Mouse (Mus musculus): Measurements from ENCODE around the gene Mapk1. TPM values are rescaled to one million over a fixed set of nuclear protein-coding genes. Genes with fewer than 3 reads are reported as not detected.

Mapk1 gene
- polyA plus RNA-seq, 2 experiments: 126 to 186 TPM

- no peak overlapping the region for H3K27ac ChIP-seq (replicated peaks; ENCODE audit: low read depth, low read length)
- no peaks in the 10 kb centered on the region for H3K27me3 ChIP-seq (ENCODE audit: control insufficient read depth, insufficient read depth, low read length)
- H3K4me1 ChIP-seq (ENCODE audit: control insufficient read depth, insufficient read depth, low read length): no peaks in the 10 kb centered on the region
- H3K36me3 ChIP-seq (ENCODE audit: control insufficient read depth, insufficient read depth, low read length): peaks cover 91% of the 10 kb centered on the region
- H3K9me3 ChIP-seq (ENCODE audit: control insufficient read depth, low read length): no peaks in the 10 kb centered on the region
- no peak overlapping the region for H3K9ac ChIP-seq (ENCODE audit: low read depth, low read length, severe bottlenecking)
- DNase-seq (ENCODE audit: low spot score) (no peak), ATAC-seq (ENCODE audit: low FRiP score, low read depth) (no peak)
- no peak for TF ChIP-seq POLR2A (IDR thresholded peaks at IDR 0.05; ENCODE audit: borderline replicate concordance, extremely low read depth, insufficient read depth, insufficient read length)
- H3K4me2 ChIP-seq (replicated peaks; ENCODE audit: low read depth, low read length, severe bottlenecking): no peak overlapping the region
- WGBS: 95% methylated on average over 3 of the region's 3 CpGs
- no peak overlapping the region for H3K4me3 ChIP-seq (replicated peaks; ENCODE audit: low read length)
Measured at GRCm38 (mm10) chr16:17096938-17097337, 113.8 kb downstream of the Mapk1 start.

Other genes with a start within 250 kb of the Mapk1 start
- 0.09 TPM in 1 of 2 replicates, not detected in the other for gene Spag6l, start 153.9 kb upstream of the Mapk1 start, polyA plus RNA-seq (2012; rRNA removed)
- gene Spag6l, start 153.9 kb upstream of the Mapk1 start, polyA plus RNA-seq (2014; fragmentation: Nextera tagmentation; extraction: Ambion mirVana): 0.19 TPM in 1 of 2 replicates, not detected in the other
- gene Igll1, start 119.4 kb upstream of the Mapk1 start, polyA plus RNA-seq (2012; rRNA removed): 0.18 and 0.27 TPM in 2 replicates
- 0.45 and 0.47 TPM in 2 replicates for gene Igll1, start 119.4 kb upstream of the Mapk1 start, polyA plus RNA-seq (2014; fragmentation: Nextera tagmentation; extraction: Ambion mirVana)
- gene Top3b, start 112.6 kb upstream of the Mapk1 start, polyA plus RNA-seq (2012; rRNA removed): 120 and 136 TPM in 2 replicates
- gene Top3b, start 112.6 kb upstream of the Mapk1 start, polyA plus RNA-seq (2014; fragmentation: Nextera tagmentation; extraction: Ambion mirVana): 71.5 and 86.8 TPM in 2 replicates
- gene Vpreb1, start 112.5 kb upstream of the Mapk1 start, polyA plus RNA-seq (2012; rRNA removed): 4.0 and 5.6 TPM in 2 replicates
- 3.4 and 3.8 TPM in 2 replicates for gene Vpreb1, start 112.5 kb upstream of the Mapk1 start, polyA plus RNA-seq (2014; fragmentation: Nextera tagmentation; extraction: Ambion mirVana)
- gene Ppm1f, start 86.9 kb upstream of the Mapk1 start, polyA plus RNA-seq (2012; rRNA removed): 31.0 and 32.4 TPM in 2 replicates
- gene Ppm1f, start 86.9 kb upstream of the Mapk1 start, polyA plus RNA-seq (2014; fragmentation: Nextera tagmentation; extraction: Ambion mirVana): 22.0 and 24.2 TPM in 2 replicates
- 20.3 and 20.7 TPM in 2 replicates for gene Ypel1, start 86.3 kb downstream of the Mapk1 start, polyA plus RNA-seq (2012; rRNA removed)
- 36.9 and 42.9 TPM in 2 replicates for gene Ypel1, start 86.3 kb downstream of the Mapk1 start, polyA plus RNA-seq (2014; fragmentation: Nextera tagmentation; extraction: Ambion mirVana)
- gene Ppil2, start 127.9 kb downstream of the Mapk1 start, polyA plus RNA-seq (2012; rRNA removed): 126 and 131 TPM in 2 replicates
- gene Ppil2, start 127.9 kb downstream of the Mapk1 start, polyA plus RNA-seq (2014; fragmentation: Nextera tagmentation; extraction: Ambion mirVana): 116 and 133 TPM in 2 replicates
- 52.6 and 70.6 TPM in 2 replicates for gene 2610318N02Rik, start 141.8 kb downstream of the Mapk1 start, polyA plus RNA-seq (2012; rRNA removed)
- 26.3 and 26.4 TPM in 2 replicates for gene 2610318N02Rik, start 141.8 kb downstream of the Mapk1 start, polyA plus RNA-seq (2014; fragmentation: Nextera tagmentation; extraction: Ambion mirVana)
- 34.8 and 35.8 TPM in 2 replicates for gene Sdf2l1, start 149.0 kb downstream of the Mapk1 start, polyA plus RNA-seq (2012; rRNA removed)
- gene Sdf2l1, start 149.0 kb downstream of the Mapk1 start, polyA plus RNA-seq (2014; fragmentation: Nextera tagmentation; extraction: Ambion mirVana): 32.2 and 38.8 TPM in 2 replicates
- 14.1 and 15.5 TPM in 2 replicates for gene Ydjc, start 161.2 kb downstream of the Mapk1 start, polyA plus RNA-seq (2012; rRNA removed)
- 9.0 and 11.8 TPM in 2 replicates for gene Ydjc, start 161.2 kb downstream of the Mapk1 start, polyA plus RNA-seq (2014; fragmentation: Nextera tagmentation; extraction: Ambion mirVana)
- gene Ccdc116, start 163.8 kb downstream of the Mapk1 start, polyA plus RNA-seq (2012; rRNA removed): 2.7 and 3.5 TPM in 2 replicates
- gene Ccdc116, start 163.8 kb downstream of the Mapk1 start, polyA plus RNA-seq (2014; fragmentation: Nextera tagmentation; extraction: Ambion mirVana): 0.54 and 0.94 TPM in 2 replicates
- gene Ube2l3, start 219.3 kb downstream of the Mapk1 start, polyA plus RNA-seq (2012; rRNA removed): 91.1 and 124 TPM in 2 replicates
- 304 and 323 TPM in 2 replicates for gene Ube2l3, start 219.3 kb downstream of the Mapk1 start, polyA plus RNA-seq (2014; fragmentation: Nextera tagmentation; extraction: Ambion mirVana)
- gene Rimbp3, start 225.2 kb downstream of the Mapk1 start, polyA plus RNA-seq (2012; rRNA removed): 0.21 and 0.22 TPM in 2 replicates
- gene Rimbp3, start 225.2 kb downstream of the Mapk1 start, polyA plus RNA-seq (2014; fragmentation: Nextera tagmentation; extraction: Ambion mirVana): 0.17 and 0.26 TPM in 2 replicates